7 mouse cellular contexts compared by ENCODE assay signal in the genomic region with DNA sequence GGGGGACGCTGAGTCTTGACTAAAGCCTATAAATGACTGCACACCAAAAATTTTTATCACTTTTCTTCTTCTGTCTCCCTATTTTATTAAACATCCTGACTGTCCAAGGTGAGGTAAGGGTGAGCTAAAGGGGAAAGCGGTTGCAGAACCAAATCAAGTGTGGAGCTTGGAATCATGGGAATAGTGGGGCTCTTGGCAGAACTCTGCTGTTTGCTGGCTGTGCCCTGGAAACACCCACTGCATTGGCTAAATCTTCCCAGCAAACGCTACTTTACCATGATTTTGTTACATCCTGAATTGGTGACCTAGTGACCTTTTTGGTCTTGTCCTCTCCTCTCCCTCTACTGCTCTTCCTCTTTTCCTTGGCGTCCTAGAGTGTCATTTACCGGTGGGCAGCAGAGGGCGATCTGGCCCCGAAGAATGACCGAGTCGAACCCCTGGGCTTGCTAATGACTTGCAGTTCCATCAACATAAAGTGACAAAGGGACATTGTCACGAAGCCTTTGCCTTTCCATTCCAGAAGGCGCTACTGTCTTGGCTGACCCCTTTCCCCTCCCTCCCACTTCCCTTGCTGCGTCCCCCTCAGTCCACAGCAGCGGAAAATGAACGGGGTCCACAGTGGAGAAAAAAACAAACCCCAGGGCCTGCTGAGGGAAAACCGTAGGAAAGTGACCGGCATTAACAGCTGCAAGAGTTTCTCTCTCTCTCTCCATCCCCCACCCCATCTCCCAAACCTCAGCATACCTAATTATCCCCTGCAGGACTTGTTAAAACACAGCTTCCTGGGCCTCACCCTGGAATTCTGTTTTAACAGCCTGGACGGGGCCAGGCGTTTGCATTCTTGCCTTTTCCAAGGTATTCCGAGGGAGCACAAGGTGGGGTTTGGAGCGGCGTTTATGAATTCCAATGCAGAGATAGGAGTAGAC. TPM values are rescaled to one million over a fixed set of nuclear protein-coding genes. Genes with fewer than 3 reads are reported as not detected.
DNase-seq lines count a peak whose midpoint lies in the region; ATAC-seq lines count a peak whose summit lies in the region.

No protein-coding gene starts in this region.

- peak overlapping the region; percentile 87 for H3K27ac ChIP-seq in embryonic facial prominence, embryonic 10.5 days (replicated peaks)
- peak overlapping the region; percentile 63 for H3K27ac ChIP-seq in limb, embryonic 11.5 days (replicated peaks; ENCODE audit: low read depth, low read length)
- peak overlapping the region; percentile 21; the same call in 1 of the 2 replicates for H3K27ac ChIP-seq in midbrain, embryonic 14.5 days (replicated peaks; ENCODE audit: low read depth, low read length)

- H3K4me1 ChIP-seq in embryonic facial prominence, embryonic 10.5 days, result peaks cover 20% of the 10 kb centered on the region
- H3K4me1 ChIP-seq in limb, embryonic 11.5 days (ENCODE audit: control insufficient read depth, insufficient read depth, low read length), result peaks cover 4% of the 10 kb centered on the region; the same call in 1 of the 2 replicates
- peaks cover 8% of the 10 kb centered on the region; the same call in 1 of the 2 replicates for H3K4me1 ChIP-seq in midbrain, embryonic 14.5 days (ENCODE audit: control insufficient read depth, insufficient read depth, low read length)

- peak overlapping the region; percentile 45; the same call in 1 of the 2 replicates for H3K9ac ChIP-seq in limb, embryonic 11.5 days (ENCODE audit: low read length)
- H3K9ac ChIP-seq in midbrain, embryonic 14.5 days (replicated peaks; ENCODE audit: low read length), result peak overlapping the region; percentile 4; the same call in 1 of the 2 replicates

- ATAC-seq in granulocyte monocyte progenitor cell, adult 5-6 weeks (replicated peaks; ENCODE audit: poor library complexity, severe bottlenecking), result peak; percentile 100
- ATAC-seq in limb, embryonic 11.5 days (ENCODE audit: insufficient number of reproducible peaks, low FRiP score, low TSS enrichment, low read depth), result peak; percentile 61
- peak; percentile 74 for ATAC-seq in midbrain, embryonic 14.5 days (ENCODE audit: low FRiP score, low TSS enrichment)

- H3K4me2 ChIP-seq in limb, embryonic 11.5 days (ENCODE audit: low read depth, severe bottlenecking), result peak overlapping the region; percentile 37
- H3K4me2 ChIP-seq in midbrain, embryonic 14.5 days (ENCODE audit: low read length), result peak overlapping the region; percentile 47

- no peaks in the 10 kb centered on the region for H3K9me3 ChIP-seq in embryonic facial prominence, embryonic 10.5 days
- H3K9me3 ChIP-seq in limb, embryonic 11.5 days (ENCODE audit: control insufficient read depth, low read length), result no peaks in the 10 kb centered on the region
- no peaks in the 10 kb centered on the region for H3K9me3 ChIP-seq in midbrain, embryonic 14.5 days (ENCODE audit: control insufficient read depth, low read length)

- no peaks in the 10 kb centered on the region for H3K36me3 ChIP-seq in embryonic facial prominence, embryonic 10.5 days (replicated peaks)
- H3K36me3 ChIP-seq in limb, embryonic 11.5 days (ENCODE audit: control insufficient read depth, insufficient read depth, low read length), result no peaks in the 10 kb centered on the region
- no peaks in the 10 kb centered on the region for H3K36me3 ChIP-seq in midbrain, embryonic 14.5 days (ENCODE audit: control insufficient read depth, insufficient read depth, low read length)

- H3K27me3 ChIP-seq in embryonic facial prominence, embryonic 10.5 days (replicated peaks; ENCODE audit: low read depth, poor library complexity, severe bottlenecking), result no peaks in the 10 kb centered on the region
- H3K27me3 ChIP-seq in limb, embryonic 11.5 days (ENCODE audit: control insufficient read depth, insufficient read depth, low read length), result no peaks in the 10 kb centered on the region
- no peaks in the 10 kb centered on the region for H3K27me3 ChIP-seq in midbrain, embryonic 14.5 days (ENCODE audit: control insufficient read depth, insufficient read depth, low read length)

- H3K4me3 ChIP-seq in embryonic facial prominence, embryonic 10.5 days, result peak overlapping the region; percentile 53
- peak overlapping the region; percentile 20 for H3K4me3 ChIP-seq in limb, embryonic 11.5 days (ENCODE audit: low read depth, low read length)
- H3K4me3 ChIP-seq in midbrain, embryonic 14.5 days (replicated peaks; ENCODE audit: low read depth, low read length), result 0 out of 2 replicates have a peak overlapping the region, but pooled peaks have one; percentile 0

- peak; percentile 28 to 46 for DNase-seq in adrenal gland, postnatal 4 days (ENCODE audit: low spot score in 2 of 2)
- DNase-seq in embryonic facial prominence, embryonic 10.5 days (ENCODE audit: low spot score), result peak; percentile 82
- peak; percentile 69 for DNase-seq in kidney, adult 18-20 months
- DNase-seq in limb, embryonic 11.5 days (ENCODE audit: low spot score), result peak; percentile 83
- DNase-seq in midbrain, embryonic 14.5 days, result peak; percentile 84
- peak; percentile 52 to 75 for DNase-seq in spleen, postnatal 10 days (ENCODE audit: low spot score in 2 of 2)

- WGBS in embryonic facial prominence, embryonic 10.5 days, result 8% methylated on average over 21 of the region's 21 CpGs
- WGBS in limb, embryonic 11.5 days, result 6% methylated on average over 21 of the region's 21 CpGs
- 9% methylated on average over 21 of the region's 21 CpGs for WGBS in midbrain, embryonic 14.5 days

RNA-seq across cellular contexts. Expression of a gene that starts 29.7 kb away (rescaled TPM):
- 10 to 100 TPM; 23.5 to 26.2 TPM for total RNA-seq in adrenal gland, postnatal 4 days (2021)
- 19.1 and 19.6 TPM in 2 replicates for polyA plus RNA-seq in embryonic facial prominence, embryonic 10.5 days (2016; fragmentation: Nextera tagmentation; extraction: Ambion mirVana)
- 11.8 and 15.1 TPM in 2 replicates for total RNA-seq in granulocyte monocyte progenitor cell, adult 5-6 weeks (2014; fragmentation: Nextera tagmentation)
- total RNA-seq in granulocyte monocyte progenitor cell, adult 5-6 weeks (2017), result 24.6 and 27.2 TPM in 2 replicates
- polyA plus RNA-seq in limb, embryonic 11.5 days (2014; fragmentation: Nextera tagmentation; extraction: Ambion mirVana), result 23.1 and 24.4 TPM in 2 replicates
- 30.3 and 44.8 TPM in 2 replicates for polyA plus RNA-seq in midbrain, embryonic 14.5 days (2014; fragmentation: Nextera tagmentation; extraction: Ambion mirVana)

Comparison
In these comparisons a context has a peak if more than half of its experiments do, and no peak if none do; other contexts are left out.
1. Peak in every context shown above with its lines: DNase-seq, ATAC-seq, H3K4me3 ChIP-seq and H3K27ac ChIP-seq.
2. H3K27ac ChIP-seq: peak in every context shown above with its lines; median percentile 87 in embryonic facial prominence, embryonic 10.5 days; 63 in limb, embryonic 11.5 days; 21 in midbrain, embryonic 14.5 days.
3. H3K4me3 ChIP-seq: peak in every context shown above with its lines; median percentile 53 in embryonic facial prominence, embryonic 10.5 days; 20 in limb, embryonic 11.5 days; 0 in midbrain, embryonic 14.5 days.